Mouse (Mus musculus) midbrain, embryonic 15.5 days (tissue): ENCODE results near the gene Eed. TPM values are rescaled to one million over a fixed set of nuclear protein-coding genes. Genes with fewer than 3 reads are reported as not detected.
A peak's percentile ranks its signal among the peaks of the same experiment; 100 is the strongest.
"Not testable (repeated sequence)": the region's sequence is repeated elsewhere in the genome, so short reads cannot be mapped to it uniquely, and the experiment has no call there.

ENCODE experiments used
- ATAC-seq: fragments of 200-750 bp; cut with Nextera tagmentation; replicated peaks from 2 replicates; pipeline ENCODE4 v1.8.0; 2017; ENCODE audit warnings: moderate TSS enrichment
- H3K27ac ChIP-seq: fragments of 300-500 bp; sonication (generic); 2 replicates; pipeline ENCODE4 v1.5.1; 2015; ENCODE audit warnings: mild to moderate bottlenecking, inconsistent platforms
- H3K27me3 ChIP-seq: fragments of 300-500 bp; sonication (generic); replicated peaks from 2 replicates; pipeline ENCODE4 v1.6.1; 2015; ENCODE audit warnings: inconsistent platforms
- H3K36me3 ChIP-seq: fragments of 300-500 bp; sonication (generic); replicated peaks from 2 replicates; pipeline ENCODE4 v1.6.1; 2015; ENCODE audit warnings: inconsistent platforms
- H3K4me1 ChIP-seq: fragments of 300-500 bp; sonication (generic); 2 replicates; pipeline ENCODE4 v1.6.1; 2015; ENCODE audit warnings: inconsistent platforms
- H3K4me2 ChIP-seq: fragments of 300-500 bp; sonication (generic); 2 replicates; pipeline ENCODE4 v1.6.1; 2015; ENCODE audit warnings: inconsistent platforms, mild to moderate bottlenecking, moderate library complexity
- H3K4me3 ChIP-seq: fragments of 300-500 bp; sonication (generic); 2 replicates; pipeline ENCODE4 v1.5.1; 2015; ENCODE audit warnings: mild to moderate bottlenecking, inconsistent platforms
- H3K9ac ChIP-seq: fragments of 300-500 bp; sonication (generic); 2 replicates; pipeline ENCODE4 v1.6.1; 2015; ENCODE audit warnings: mild to moderate bottlenecking, inconsistent platforms
- H3K9me3 ChIP-seq: fragments of 300-500 bp; sonication (generic); 2 replicates; pipeline ENCODE4 v1.6.1; 2016; ENCODE audit warnings: inconsistent platforms
- WGBS: fragments of 180-500 bp; shearing (Covaris S2); methylation state at CpG from one replicate; pipeline ENCODE4 v1.1.7; 2015; ENCODE audit warnings: mixed read lengths; 5-methylcytosine and 5-hydroxymethylcytosine counted together
- polyA plus RNA-seq: library from polyadenylated mRNA; unstranded; fragments of >200 nt; fragmentation: Nextera tagmentation; extraction: Ambion mirVana; gene quantifications from 2 replicates; pipeline ENCODE4 v1.2.1, GENCODE M21; 2015

Eed gene
- polyA plus RNA-seq, 1 experiment from 2014 or later: 33.0 TPM

DNA sequence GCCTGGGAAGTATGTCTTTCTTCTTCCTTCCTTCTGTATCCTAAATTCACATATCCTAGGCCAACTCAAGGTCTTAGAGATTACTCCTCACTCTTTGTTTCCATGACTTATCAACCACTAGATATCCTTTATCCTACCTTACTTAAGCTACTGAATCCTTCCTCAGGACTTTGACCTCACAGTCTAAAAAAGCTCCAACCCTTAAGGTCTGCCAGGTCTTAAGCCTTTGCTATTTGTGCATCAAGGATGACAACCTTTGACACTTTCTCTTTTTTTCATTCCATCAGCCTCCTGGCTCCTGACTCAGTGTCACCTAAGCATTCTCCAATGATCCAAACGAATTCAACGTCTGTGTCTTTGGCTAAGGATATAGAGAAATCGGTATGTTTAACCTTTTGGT lies 24.0 kb upstream of the Eed start:
- 89% methylated on average over 3 of the region's 3 CpGs for WGBS
- no peak overlapping the region for H3K4me3 ChIP-seq
- H3K4me1 ChIP-seq: no peaks in the 10 kb centered on the region
- no peaks in the 10 kb centered on the region for H3K36me3 ChIP-seq
- H3K4me2 ChIP-seq: no peak overlapping the region
- no peaks in the 10 kb centered on the region for H3K27me3 ChIP-seq
- ATAC-seq: no peak
- no peaks in the 10 kb centered on the region for H3K9me3 ChIP-seq
- no peak overlapping the region for H3K27ac ChIP-seq
- H3K9ac ChIP-seq: no peak overlapping the region

DNA sequence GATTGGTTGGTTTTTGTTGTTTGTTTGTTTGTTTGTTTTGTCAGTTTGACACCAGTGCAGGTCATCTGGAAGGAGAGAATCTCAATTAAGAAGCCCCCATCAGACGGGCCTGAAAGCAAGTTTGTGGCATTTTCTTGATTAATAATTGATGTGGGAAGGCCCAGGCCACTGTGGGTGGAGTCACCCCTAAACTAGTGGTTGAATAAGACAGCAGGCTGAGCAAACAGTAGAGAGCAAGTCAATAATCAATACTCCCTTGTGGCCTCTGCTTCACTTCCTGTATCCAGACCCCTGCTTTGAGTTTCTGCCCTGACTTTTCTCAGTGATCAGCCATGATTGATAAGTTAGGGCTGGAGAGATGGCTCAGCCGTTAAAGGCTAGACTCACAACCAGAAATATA lies 21.6 kb upstream of the Eed start:
- Histone ChIP-seq H3K27me3 (no peaks in the 10 kb centered on the region), H3K27ac (no peak overlapping the region), H3K4me2 (no peak overlapping the region), H3K9me3 (no peaks in the 10 kb centered on the region), H3K9ac (no peak overlapping the region), H3K36me3 (no peaks in the 10 kb centered on the region), H3K4me1 (peaks cover 6% of the 10 kb centered on the region; the same call in 1 of the 2 replicates), H3K4me3 (no peak overlapping the region)
- 75% methylated on average over 2 of the region's 2 CpGs for WGBS
- no peak for ATAC-seq

DNA sequence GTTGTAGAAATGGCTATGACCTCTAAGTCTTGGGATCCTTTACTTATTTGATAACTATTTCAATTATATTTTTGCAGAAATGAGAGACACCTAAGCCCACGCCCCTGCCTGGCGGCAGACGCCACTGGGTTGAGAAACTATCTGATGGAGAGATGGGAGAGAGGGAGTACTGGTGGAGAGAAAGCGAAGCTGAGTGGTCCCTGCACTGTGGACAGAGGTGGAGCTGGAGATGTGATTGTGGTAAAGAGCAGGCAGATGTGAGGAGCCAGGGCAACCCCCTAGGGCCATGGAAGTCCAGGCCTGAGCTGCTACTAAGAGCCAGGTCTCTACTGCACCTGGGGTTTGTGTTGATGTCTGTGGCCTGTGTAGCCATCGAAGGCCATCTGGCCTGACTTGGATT lies 18.7 kb upstream of the Eed start:
- 97% methylated on average over 5 of the region's 5 CpGs for WGBS
- no peaks in the 10 kb centered on the region for H3K27me3 ChIP-seq
- no peak for ATAC-seq
- H3K27ac ChIP-seq: no peak overlapping the region
- peaks cover 6% of the 10 kb centered on the region; the same call in 1 of the 2 replicates for H3K4me1 ChIP-seq
- H3K36me3 ChIP-seq: no peaks in the 10 kb centered on the region
- H3K4me2 ChIP-seq: no peak overlapping the region
- no peak overlapping the region for H3K4me3 ChIP-seq
- no peaks in the 10 kb centered on the region for H3K9me3 ChIP-seq
- no peak overlapping the region for H3K9ac ChIP-seq

DNA sequence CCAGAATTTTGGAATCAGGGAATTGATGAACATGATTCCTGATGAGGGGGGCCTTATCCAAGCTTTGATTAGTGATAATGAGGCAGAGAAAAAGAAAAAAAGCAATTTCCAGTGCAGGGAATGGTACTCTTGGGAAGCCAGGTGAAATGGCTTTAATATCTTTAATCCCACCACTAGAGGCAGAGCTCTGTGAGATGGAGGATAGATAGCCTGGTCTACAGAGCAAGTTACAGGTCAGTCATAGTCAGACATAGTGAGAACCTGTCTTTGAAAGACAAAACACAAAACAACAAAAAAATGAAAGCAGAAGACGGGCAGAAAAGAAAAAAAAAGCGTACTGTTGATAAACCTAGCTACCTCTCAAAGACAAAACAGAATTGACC lies 17.8 kb upstream of the Eed start:
- 0 out of 2 replicates have a peak overlapping the region, but pooled peaks have one; percentile 8 for H3K9ac ChIP-seq
- no peaks in the 10 kb centered on the region for H3K36me3 ChIP-seq
- peaks cover 6% of the 10 kb centered on the region; the same call in 1 of the 2 replicates for H3K4me1 ChIP-seq
- peak overlapping the region; percentile 27; the same call in 1 of the 2 replicates for H3K27ac ChIP-seq
- peak; percentile 85 for ATAC-seq
- H3K9me3 ChIP-seq: no peaks in the 10 kb centered on the region
- no peak overlapping the region; the same call in 1 of the 2 replicates for H3K4me3 ChIP-seq
- peak overlapping the region; percentile 44 for H3K4me2 ChIP-seq
- H3K27me3 ChIP-seq: no peaks in the 10 kb centered on the region
- 79% methylated on average over 2 of the region's 2 CpGs for whole genome bisulfite sequencing

DNA sequence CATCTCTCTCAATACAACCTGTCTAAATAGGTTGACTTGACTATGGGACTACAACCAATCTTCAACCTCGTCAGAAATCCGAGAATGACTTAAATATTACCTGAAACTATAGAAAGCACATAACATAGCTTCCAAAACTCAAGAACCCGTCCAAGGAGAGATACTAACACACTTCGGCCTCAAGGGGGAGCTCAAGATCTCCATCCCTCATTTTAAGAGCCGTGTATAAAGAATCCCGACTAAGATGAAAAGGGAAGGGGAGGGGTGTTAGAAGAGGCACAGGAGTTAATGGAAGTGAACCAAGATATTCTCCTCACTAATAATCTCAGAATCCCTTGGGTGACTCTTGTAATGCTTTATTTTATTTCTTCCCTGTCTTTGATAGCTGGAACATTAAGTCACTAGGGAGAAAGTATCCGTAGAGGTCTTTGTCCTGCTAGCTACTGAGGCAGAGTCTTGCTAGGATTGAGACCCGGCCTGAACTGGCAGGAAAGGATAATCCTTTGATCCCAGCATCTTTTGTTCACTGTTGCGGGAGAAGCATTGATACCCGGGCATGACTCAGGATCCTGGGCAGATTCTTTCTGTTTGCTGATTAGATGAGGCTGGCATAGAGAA lies 17.3 kb upstream of the Eed start:
- no peaks in the 10 kb centered on the region for H3K36me3 ChIP-seq
- H3K4me2 ChIP-seq: peak overlapping the region; percentile 44
- no peaks in the 10 kb centered on the region for H3K9me3 ChIP-seq
- 3% methylated on average over 10 of the region's 10 CpGs for WGBS
- 0 out of 2 replicates have a peak overlapping the region, but pooled peaks have one; percentile 8 for H3K9ac ChIP-seq
- H3K4me3 ChIP-seq: peak overlapping the region; percentile 11; the same call in 1 of the 2 replicates
- H3K27me3 ChIP-seq: no peaks in the 10 kb centered on the region
- H3K4me1 ChIP-seq: peaks cover 6% of the 10 kb centered on the region; the same call in 1 of the 2 replicates
- ATAC-seq: peak; percentile 86
- peak overlapping the region; percentile 27; the same call in 1 of the 2 replicates for H3K27ac ChIP-seq

DNA sequence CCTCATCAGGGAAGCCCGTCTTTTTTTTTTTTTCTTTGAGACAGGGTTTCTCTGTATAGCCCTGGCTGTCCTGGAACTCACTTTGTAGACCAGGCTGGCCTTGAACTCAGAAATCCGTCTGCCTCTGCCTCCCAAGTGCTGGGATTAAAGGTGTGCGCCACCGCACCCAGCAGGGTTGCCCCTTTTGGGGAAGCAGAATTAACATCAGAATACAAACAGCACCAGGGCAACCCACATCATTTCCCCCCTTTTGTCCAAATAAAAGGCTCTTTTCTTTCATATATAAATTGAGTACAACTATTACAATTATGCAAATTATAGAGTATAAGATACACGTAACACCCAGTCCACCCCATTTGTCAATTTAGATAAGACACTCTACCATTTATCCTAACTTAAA lies 16.7 kb upstream of the Eed start:
- not testable (repeated sequence) for H3K27me3 ChIP-seq, H3K27ac ChIP-seq, H3K36me3 ChIP-seq, H3K9me3 ChIP-seq, H3K9ac ChIP-seq, H3K4me1 ChIP-seq, H3K4me2 ChIP-seq, H3K4me3 ChIP-seq
- WGBS: 26% methylated on average over 5 of the region's 5 CpGs
- peak; percentile 3; the same call in 1 of the 2 replicates for ATAC-seq

DNA sequence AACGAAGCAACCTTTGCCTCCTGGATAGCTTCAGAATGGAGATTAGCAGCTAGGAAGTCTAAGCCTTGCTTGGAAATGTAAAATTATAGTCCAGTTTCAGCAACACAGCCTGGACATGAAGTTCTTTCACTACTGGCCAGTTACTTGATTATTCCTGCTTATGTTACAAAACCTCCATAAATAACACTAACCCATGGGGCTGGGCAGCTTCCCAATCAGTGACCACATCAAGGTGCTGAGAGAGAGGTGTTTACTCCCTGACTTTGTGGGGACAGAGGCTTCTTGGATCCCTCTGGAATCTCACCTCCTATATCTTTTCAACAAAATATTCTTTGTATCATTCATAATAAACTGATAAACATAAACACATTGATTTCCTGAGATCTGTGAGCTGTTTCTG lies 12.3 kb upstream of the Eed start:
- no peaks in the 10 kb centered on the region for H3K27me3 ChIP-seq
- no peak for ATAC-seq
- no peak overlapping the region for H3K4me3 ChIP-seq
- H3K27ac ChIP-seq: no peak overlapping the region
- 84% methylated on average over 1 of the region's 1 CpGs for WGBS
- no peak overlapping the region for H3K4me2 ChIP-seq
- H3K9me3 ChIP-seq: no peaks in the 10 kb centered on the region
- no peaks in the 10 kb centered on the region for H3K36me3 ChIP-seq
- no peak overlapping the region for H3K9ac ChIP-seq
- H3K4me1 ChIP-seq: 0 out of 2 replicates have a peak, but pooled peaks cover under 1% of the 10 kb centered on the region

DNA sequence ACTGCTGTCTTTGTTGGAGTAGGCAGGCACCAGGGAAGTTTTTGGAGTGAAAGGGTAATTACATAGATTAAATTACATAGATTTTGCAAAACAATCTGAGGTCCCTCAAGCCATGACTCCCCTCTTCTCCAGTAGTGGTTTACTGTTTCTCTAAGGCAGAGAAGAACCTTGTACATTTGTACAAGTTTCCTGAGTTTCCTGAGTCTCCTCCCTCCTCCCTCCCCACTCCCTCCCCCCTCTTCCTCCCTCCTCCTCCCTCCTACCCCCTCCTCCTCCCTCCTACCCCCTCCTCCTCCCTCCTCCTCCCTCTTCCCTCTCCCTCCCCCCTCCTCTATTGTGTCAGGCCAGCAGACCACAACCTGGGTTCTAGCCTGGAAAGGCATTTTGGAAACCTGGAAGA lies 3.6 kb upstream of the Eed start:
- no peaks in the 10 kb centered on the region for H3K9me3 ChIP-seq
- no peaks in the 10 kb centered on the region for H3K27me3 ChIP-seq
- no peak overlapping the region for H3K4me2 ChIP-seq
- no peak overlapping the region for H3K27ac ChIP-seq
- no peak overlapping the region for H3K4me3 ChIP-seq
- H3K9ac ChIP-seq: no peak overlapping the region
- H3K4me1 ChIP-seq: peaks cover 6% of the 10 kb centered on the region
- no peaks in the 10 kb centered on the region for H3K36me3 ChIP-seq
- no peak for ATAC-seq

DNA sequence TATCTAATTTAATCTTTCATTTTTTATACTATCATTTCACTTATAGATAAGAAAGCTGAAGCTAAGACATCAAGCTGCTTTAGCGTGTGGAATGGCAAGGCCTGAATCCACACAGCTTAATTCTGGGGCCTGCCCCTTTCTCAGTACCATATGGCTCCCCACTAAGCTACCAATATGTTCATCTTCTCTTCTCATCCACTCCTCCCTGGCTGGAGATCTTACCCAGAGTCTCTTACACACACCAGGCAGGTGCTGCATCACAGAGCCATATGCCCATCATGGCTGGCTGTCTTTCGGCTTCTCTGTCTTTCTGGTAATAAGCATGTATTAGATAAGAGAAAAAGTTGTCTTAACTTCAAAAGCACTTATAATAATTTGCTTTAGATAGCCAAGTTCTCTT lies 2.7 kb upstream of the Eed start:
- Histone ChIP-seq H3K4me3 (no peak overlapping the region), H3K27ac (no peak overlapping the region), H3K36me3 (no peaks in the 10 kb centered on the region), H3K4me1 (peaks cover 15% of the 10 kb centered on the region), H3K4me2 (no peak overlapping the region), H3K27me3 (no peaks in the 10 kb centered on the region), H3K9ac (no peak overlapping the region), H3K9me3 (no peaks in the 10 kb centered on the region)
- WGBS: 95% methylated on average over 2 of the region's 2 CpGs
- ATAC-seq: no peak

DNA sequence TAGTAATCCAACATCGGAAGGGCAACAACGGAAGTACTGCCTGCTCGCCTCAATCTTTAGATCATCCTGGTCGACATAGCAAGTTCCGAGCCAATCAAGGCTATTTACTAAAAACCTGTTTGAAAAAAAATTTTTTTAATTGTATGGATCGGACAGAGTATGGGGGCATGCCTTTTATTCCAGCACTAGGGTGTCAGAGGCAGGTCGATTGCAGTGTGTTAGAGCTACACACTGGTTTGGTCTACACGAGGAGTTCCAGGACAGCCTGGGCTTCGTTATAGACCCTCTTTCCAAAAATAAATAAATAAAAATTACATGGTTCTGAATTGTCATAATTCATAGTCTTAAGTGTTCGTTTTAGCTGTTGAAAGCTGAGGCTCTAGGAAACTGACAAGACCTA lies 774 bp upstream of the Eed start:
- no peaks in the 10 kb centered on the region for H3K9me3 ChIP-seq
- H3K27me3 ChIP-seq: no peaks in the 10 kb centered on the region
- peak overlapping the region; percentile 65 for H3K9ac ChIP-seq
- H3K4me3 ChIP-seq: peak overlapping the region; percentile 66
- 15% methylated on average over 10 of the region's 10 CpGs for WGBS
- H3K36me3 ChIP-seq: no peaks in the 10 kb centered on the region
- H3K4me2 ChIP-seq: peak overlapping the region; percentile 90
- ATAC-seq: peak; percentile 48
- peaks cover 19% of the 10 kb centered on the region for H3K4me1 ChIP-seq
- peak overlapping the region; percentile 99 for H3K27ac ChIP-seq

DNA sequence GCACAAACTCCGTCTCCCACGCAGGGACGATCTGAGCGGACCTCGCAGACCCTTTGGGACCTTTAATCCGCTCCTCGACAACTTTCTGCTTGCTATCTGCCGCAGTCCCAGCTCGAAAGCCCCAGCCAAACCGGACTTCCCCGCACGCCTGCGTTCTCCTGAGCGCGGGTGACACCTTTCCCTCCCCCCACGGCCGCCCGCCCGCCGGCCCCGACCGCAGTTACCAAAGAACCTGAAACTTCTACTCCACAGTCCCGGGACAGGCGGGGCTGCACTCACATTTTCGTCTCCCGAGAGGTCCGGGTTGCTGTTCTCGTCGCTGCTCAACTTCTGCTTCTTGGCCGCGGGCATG lies 674 bp downstream of the Eed start:
- peak overlapping the region; percentile 99 for H3K27ac ChIP-seq
- peak overlapping the region; percentile 90 for H3K4me2 ChIP-seq
- no peaks in the 10 kb centered on the region for H3K27me3 ChIP-seq
- peak overlapping the region; percentile 65 for H3K9ac ChIP-seq
- ATAC-seq: no peak
- no peaks in the 10 kb centered on the region for H3K9me3 ChIP-seq
- peaks cover 19% of the 10 kb centered on the region for H3K4me1 ChIP-seq
- WGBS: under 1% methylated on average over 31 of the region's 31 CpGs
- H3K4me3 ChIP-seq: peak overlapping the region; percentile 66
- H3K36me3 ChIP-seq: peaks cover 11% of the 10 kb centered on the region

DNA sequence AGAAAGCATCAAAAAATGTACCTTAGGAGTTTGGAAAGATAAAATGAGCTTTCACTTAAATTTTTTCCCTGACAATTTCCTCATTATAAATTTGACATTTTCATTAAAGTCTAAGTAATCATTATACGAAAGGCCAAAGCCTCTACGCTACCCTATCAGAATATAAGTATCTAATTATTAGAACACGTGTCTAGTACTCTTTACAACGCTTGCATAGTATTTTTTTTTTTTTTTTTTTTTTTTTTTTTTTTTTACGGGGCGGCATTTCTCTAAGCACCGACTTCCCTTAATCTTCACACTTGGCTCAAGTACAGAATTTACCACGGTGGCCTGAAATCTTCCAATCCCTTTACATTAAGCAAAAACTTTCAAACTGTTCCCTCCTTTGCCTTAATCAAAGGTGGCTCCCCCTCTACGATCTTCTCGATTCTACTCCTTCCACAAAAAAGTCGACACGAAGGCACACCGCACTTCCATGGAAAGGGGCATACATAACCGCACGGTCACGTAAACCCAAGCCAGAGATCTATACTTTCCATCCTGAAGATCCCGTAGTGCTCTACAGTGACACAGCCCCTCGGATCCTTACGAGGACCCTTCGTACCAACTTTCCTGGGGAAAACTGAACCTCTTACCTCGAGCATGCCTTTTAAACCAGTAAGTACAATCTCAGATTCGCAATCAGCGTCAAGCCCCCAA lies 1.2 kb downstream of the Eed start:
- peak overlapping the region; percentile 99; the same call in 1 of the 2 replicates for H3K27ac ChIP-seq
- 3% methylated on average over 23 of the region's 23 CpGs for WGBS
- ATAC-seq: no peak
- H3K4me3 ChIP-seq: peak overlapping the region; percentile 66
- peaks cover 19% of the 10 kb centered on the region for H3K4me1 ChIP-seq
- no peaks in the 10 kb centered on the region for H3K27me3 ChIP-seq
- no peaks in the 10 kb centered on the region for H3K9me3 ChIP-seq
- peaks cover 11% of the 10 kb centered on the region for H3K36me3 ChIP-seq
- H3K4me2 ChIP-seq: peak overlapping the region; percentile 90
- peak overlapping the region; percentile 65 for H3K9ac ChIP-seq

DNA sequence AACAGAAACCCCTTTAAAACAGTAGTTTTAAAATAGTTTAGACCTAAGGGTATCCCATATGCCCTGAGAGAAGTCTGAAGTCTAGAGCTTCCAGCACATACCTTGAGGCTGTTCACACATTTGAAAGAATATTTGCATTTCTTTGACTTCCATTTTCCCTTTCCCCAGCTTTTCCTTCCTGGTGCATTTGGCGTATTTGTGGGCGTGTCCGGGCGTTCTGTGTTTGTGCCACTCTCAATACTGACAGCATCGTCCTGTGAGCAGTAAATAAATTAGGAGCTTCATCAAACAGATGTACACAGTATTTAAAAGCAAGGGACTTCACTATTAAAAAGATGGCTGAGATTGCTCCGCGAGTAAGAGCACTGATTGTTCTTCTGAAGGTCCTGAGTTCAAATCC lies 4.0 kb downstream of the Eed start:
- WGBS: 94% methylated on average over 7 of the region's 7 CpGs
- no peak overlapping the region for H3K9ac ChIP-seq
- H3K4me3 ChIP-seq: no peak overlapping the region
- ATAC-seq: no peak
- no peaks in the 10 kb centered on the region for H3K9me3 ChIP-seq
- H3K4me2 ChIP-seq: no peak overlapping the region
- peaks cover 11% of the 10 kb centered on the region for H3K36me3 ChIP-seq
- peaks cover 16% of the 10 kb centered on the region for H3K4me1 ChIP-seq
- H3K27ac ChIP-seq: no peak overlapping the region
- H3K27me3 ChIP-seq: no peaks in the 10 kb centered on the region
